Mouse (Mus musculus): ENCODE results near the gene Tspan8.

Gene Tspan8

GRCm38 (mm10) chr10:115846930-115847329 lies 30.3 kb downstream of the Tspan8 start:
- DNase-seq: no peak

- DNase-seq: no peak
These were observed 31.9 kb downstream of the Tspan8 start for GRCm38 (mm10) chr10:115848511-115848910.

- no peak for DNase-seq
These were observed 43.7 kb downstream of the Tspan8 start for GRCm38 (mm10) chr10:115860210-115860880.

GRCm38 (mm10) chr10:115861967-115862366 lies 45.3 kb downstream of the Tspan8 start:
- no peak for DNase-seq

- no peak for DNase-seq
These were observed 66.1 kb downstream of the Tspan8 start for GRCm38 (mm10) chr10:115882757-115883156.

GRCm38 (mm10) chr10:115891924-115892323 lies 75.3 kb downstream of the Tspan8 start:
- no peak for DNase-seq

- no peak for DNase-seq
These were observed 76.3 kb downstream of the Tspan8 start for GRCm38 (mm10) chr10:115892973-115893372.

GRCm38 (mm10) chr10:115894045-115894444 lies 77.4 kb downstream of the Tspan8 start:
- DNase-seq: no peak

GRCm38 (mm10) chr10:115896764-115897163 lies 80.1 kb downstream of the Tspan8 start:
- DNase-seq: no peak

GRCm38 (mm10) chr10:115897235-115897634 lies 80.6 kb downstream of the Tspan8 start:
- DNase-seq: no peak
